Mouse (Mus musculus): Measurements from ENCODE around the gene Dcakd. TPM values are rescaled to one million over a fixed set of nuclear protein-coding genes. Genes with fewer than 3 reads are reported as not detected.

Gene Dcakd
- polyA plus RNA-seq, 1 experiment, result not detected

DNA sequence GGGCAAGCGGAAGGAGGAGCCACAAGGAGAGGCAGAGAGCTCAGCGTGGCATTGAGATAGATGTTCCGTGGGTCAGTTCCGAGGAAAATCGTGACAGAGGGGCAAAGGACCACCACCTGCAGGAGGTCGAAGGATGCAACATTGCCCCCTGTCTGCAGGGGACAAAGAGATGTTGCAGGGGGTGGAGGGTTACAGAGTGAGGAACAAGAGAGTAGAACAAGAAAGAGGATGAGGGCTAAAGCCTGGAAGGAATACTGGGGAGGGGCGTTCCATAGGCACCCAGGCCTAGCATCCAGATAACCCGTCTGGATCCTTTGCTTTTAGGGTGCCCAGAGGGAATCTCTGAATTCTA lies 81.2 kb downstream of the Dcakd start:
- 37% methylated on average over 8 of the region's 8 CpGs for WGBS
- no peak overlapping the region for H3K4me3 ChIP-seq (ENCODE audit: insufficient read depth, low read depth, low read length)
- TF ChIP-seq CTCF (IDR thresholded peaks at IDR 0.05; ENCODE audit: insufficient read depth, low read depth, low read length), result no peak; the same call in 1 of the 2 replicates
- TF ChIP-seq POLR2A (IDR thresholded peaks at IDR 0.05; ENCODE audit: insufficient read depth, low read depth, low read length), result no peak
- H3K27ac ChIP-seq (ENCODE audit: insufficient read depth, low read depth, low read length), result no peak overlapping the region
- peaks cover 29% of the 10 kb centered on the region for H3K4me1 ChIP-seq (ENCODE audit: control insufficient read depth, insufficient read depth, low read length)

DNA sequence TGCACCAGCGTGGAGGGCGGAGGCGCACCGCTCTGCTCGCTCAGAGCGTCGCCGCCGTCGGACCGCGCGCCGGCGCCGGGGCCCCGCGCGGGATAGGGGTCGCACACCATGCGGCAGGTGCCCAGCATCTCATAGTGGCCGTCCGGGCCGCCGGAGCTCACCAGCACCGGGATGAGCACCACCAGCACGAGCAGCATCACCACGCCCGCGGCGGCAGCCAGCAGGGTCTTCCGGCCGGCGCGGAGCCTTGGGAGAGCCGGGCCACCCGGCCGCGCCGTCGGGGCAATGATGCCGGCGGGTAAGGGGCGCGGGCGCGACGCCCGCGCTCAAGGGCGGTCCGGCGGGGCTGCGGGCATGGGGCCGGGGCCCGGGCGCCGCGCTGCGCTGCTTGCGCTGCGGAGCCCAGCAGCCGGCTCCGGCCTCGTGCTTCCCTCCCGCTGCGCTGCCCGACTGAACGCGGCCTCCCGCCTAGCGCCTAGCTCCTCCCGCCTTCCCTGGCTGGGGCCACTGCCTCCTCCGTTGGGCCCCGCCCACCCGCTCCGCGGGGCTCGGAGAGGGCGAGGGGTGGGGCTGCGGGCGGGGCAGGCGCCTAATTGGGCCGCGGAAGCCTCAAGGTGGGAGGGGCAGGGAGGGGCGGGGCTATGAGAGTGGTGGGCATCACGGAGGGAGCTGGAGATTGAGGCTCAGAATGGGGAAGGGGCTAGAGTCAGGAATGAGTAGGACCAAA lies 81.7 kb downstream of the Dcakd start, which contains the start of gene C1ql1:
Gene C1ql1 (minus strand): TSS at position 424 of the 727 bp plus-strand sequence.
- TF ChIP-seq POLR2A (IDR thresholded peaks at IDR 0.05; ENCODE audit: insufficient read depth, low read depth, low read length) (no peak), CTCF (IDR thresholded peaks at IDR 0.05; ENCODE audit: insufficient read depth, low read depth, low read length) (no peak)
- WGBS, result under 1% methylated on average over 87 of the region's 87 CpGs
- Histone ChIP-seq H3K4me1 (ENCODE audit: control insufficient read depth, insufficient read depth, low read length) (peaks cover 29% of the 10 kb centered on the region), H3K27ac (ENCODE audit: insufficient read depth, low read depth, low read length) (no peak within 1 kb of the TSS), H3K4me3 (ENCODE audit: insufficient read depth, low read depth, low read length) (peak within 1 kb of the TSS; percentile 7)

DNA sequence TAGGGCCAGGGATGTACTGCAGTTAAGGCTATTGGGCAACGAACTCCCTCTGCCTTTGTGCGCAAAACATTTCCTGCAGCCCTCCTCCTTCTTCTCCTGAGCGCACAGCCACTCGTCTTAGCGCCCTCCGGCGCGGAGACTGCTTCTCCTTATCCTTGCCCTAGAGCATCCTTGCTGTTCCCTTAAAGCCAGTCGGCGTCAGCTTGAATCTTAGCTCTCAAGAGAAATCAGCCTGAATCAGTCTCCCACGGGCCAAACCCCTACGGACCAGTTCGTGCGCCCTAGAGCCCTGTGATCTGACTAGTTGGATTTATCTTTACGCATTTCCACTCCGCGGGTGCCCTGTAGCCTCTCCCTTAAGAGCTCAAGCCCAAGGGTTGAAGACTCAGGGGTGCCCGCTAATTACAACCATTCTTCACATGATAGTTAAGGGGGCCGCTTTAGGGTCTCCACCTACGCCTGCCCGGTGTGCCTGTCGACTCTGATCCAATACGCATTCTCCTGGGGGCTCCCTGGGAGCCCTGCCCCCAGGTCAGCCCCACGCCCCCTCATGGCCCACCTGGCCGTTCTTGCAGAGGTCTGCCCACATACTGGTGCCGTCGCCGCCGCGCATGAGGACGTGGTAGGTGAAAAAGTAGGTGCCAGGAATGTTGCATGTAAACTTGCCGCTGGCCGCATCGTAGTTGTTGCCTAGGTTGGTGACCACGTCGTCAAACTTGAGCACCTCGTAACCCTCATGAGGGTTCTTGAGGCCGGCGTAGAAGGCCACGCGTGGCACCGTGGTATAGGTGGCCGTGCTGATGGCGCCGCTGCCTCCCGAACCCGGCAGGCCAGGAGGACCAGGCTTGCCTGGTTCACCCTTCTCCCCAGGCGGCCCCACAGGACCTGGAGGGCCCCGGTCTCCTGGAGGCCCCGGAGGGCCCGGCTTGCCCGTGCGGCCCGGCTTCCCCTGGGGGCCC lies 82.5 kb downstream of the Dcakd start:
- Histone ChIP-seq H3K4me3 (ENCODE audit: insufficient read depth, low read depth, low read length) (peak overlapping the region; percentile 7), H3K27ac (ENCODE audit: insufficient read depth, low read depth, low read length) (no peak overlapping the region), H3K4me1 (ENCODE audit: control insufficient read depth, insufficient read depth, low read length) (peaks cover 29% of the 10 kb centered on the region)
- 3% methylated on average over 54 of the region's 54 CpGs for WGBS
- no peak for TF ChIP-seq CTCF (IDR thresholded peaks at IDR 0.05; ENCODE audit: insufficient read depth, low read depth, low read length)
- no peak for TF ChIP-seq POLR2A (IDR thresholded peaks at IDR 0.05; ENCODE audit: insufficient read depth, low read depth, low read length)

Other genes starting within 250 kb of the Dcakd start
- gene Gjc1, start 208.6 kb downstream of the Dcakd start, polyA plus RNA-seq (2012; ENCODE audit: insufficient read depth, insufficient read length, low replicate concordance, missing spikeins), result not detected in 2 replicates
- not detected in 2 replicates for gene Higd1b, start 192.5 kb downstream of the Dcakd start, polyA plus RNA-seq (2012; ENCODE audit: insufficient read depth, insufficient read length, low replicate concordance, missing spikeins)
- gene Eftud2, start 147.3 kb downstream of the Dcakd start, polyA plus RNA-seq (2012; ENCODE audit: insufficient read depth, insufficient read length, low replicate concordance, missing spikeins), result 433 TPM in 1 of 2 replicates, not detected in the other
- not detected in 2 replicates for gene Ccdc103, start 147.1 kb downstream of the Dcakd start, polyA plus RNA-seq (2012; ENCODE audit: insufficient read depth, insufficient read length, low replicate concordance, missing spikeins)
- not detected in 2 replicates for gene Fam187a, start 143.2 kb downstream of the Dcakd start, polyA plus RNA-seq (2012; ENCODE audit: insufficient read depth, insufficient read length, low replicate concordance, missing spikeins)
- not detected in 2 replicates for gene Gfap, start 127.4 kb downstream of the Dcakd start, polyA plus RNA-seq (2012; ENCODE audit: insufficient read depth, insufficient read length, low replicate concordance, missing spikeins)
- gene Kif18b, start 103.2 kb downstream of the Dcakd start, polyA plus RNA-seq (2012; ENCODE audit: insufficient read depth, insufficient read length, low replicate concordance, missing spikeins), result not detected in 2 replicates
- not detected in 2 replicates for gene C1ql1, start 81.6 kb downstream of the Dcakd start, polyA plus RNA-seq (2012; ENCODE audit: insufficient read depth, insufficient read length, low replicate concordance, missing spikeins)
- gene Nmt1, start 143 bp downstream of the Dcakd start, polyA plus RNA-seq (2012; ENCODE audit: insufficient read depth, insufficient read length, low replicate concordance, missing spikeins), result 557 TPM in 1 of 2 replicates, not detected in the other
- not detected in 2 replicates for gene Plcd3, start 73.3 kb upstream of the Dcakd start, polyA plus RNA-seq (2012; ENCODE audit: insufficient read depth, insufficient read length, low replicate concordance, missing spikeins)
- gene Acbd4, start 73.3 kb upstream of the Dcakd start, polyA plus RNA-seq (2012; ENCODE audit: insufficient read depth, insufficient read length, low replicate concordance, missing spikeins), result not detected in 2 replicates
- gene Hexim1, start 87.9 kb upstream of the Dcakd start, polyA plus RNA-seq (2012; ENCODE audit: insufficient read depth, insufficient read length, low replicate concordance, missing spikeins), result not detected in 2 replicates
- not detected in 2 replicates for gene Hexim2, start 104.1 kb upstream of the Dcakd start, polyA plus RNA-seq (2012; ENCODE audit: insufficient read depth, insufficient read length, low replicate concordance, missing spikeins)
- 142 TPM in 1 of 2 replicates, not detected in the other for gene Fmnl1, start 142.8 kb upstream of the Dcakd start, polyA plus RNA-seq (2012; ENCODE audit: insufficient read depth, insufficient read length, low replicate concordance, missing spikeins)
- gene 1700023F06Rik, start 180.2 kb upstream of the Dcakd start, polyA plus RNA-seq (2012; ENCODE audit: insufficient read depth, insufficient read length, low replicate concordance, missing spikeins), result not detected in 2 replicates
- not detected in 2 replicates for gene Spata32, start 190.1 kb upstream of the Dcakd start, polyA plus RNA-seq (2012; ENCODE audit: insufficient read depth, insufficient read length, low replicate concordance, missing spikeins)
- not detected in 2 replicates for gene Map3k14, start 239.1 kb upstream of the Dcakd start, polyA plus RNA-seq (2012; ENCODE audit: insufficient read depth, insufficient read length, low replicate concordance, missing spikeins)

Data from olfactory bulb, adult 2 months (tissue).